Mouse (Mus musculus): ENCODE measurements around the gene Tango2. TPM values are rescaled to one million over a fixed set of nuclear protein-coding genes. Genes with fewer than 3 reads are reported as not detected.

Tango2 gene
- polyA plus RNA-seq (2015; fragmentation: Nextera tagmentation; extraction: Ambion mirVana), result 63.1 and 66.5 TPM in 2 replicates

- H3K4me1 ChIP-seq (replicated peaks), result peaks cover 58% of the 10 kb centered on the region
- peaks cover 3% of the 10 kb centered on the region; the same call in 1 of the 2 replicates for H3K36me3 ChIP-seq
- peaks cover 11% of the 10 kb centered on the region; the same call in 1 of the 2 replicates for H3K27me3 ChIP-seq
- H3K4me2 ChIP-seq (replicated peaks), result peak within 1 kb of the TSS; percentile 78
- no peaks in the 10 kb centered on the region for H3K9me3 ChIP-seq
- H3K27ac ChIP-seq, result 0 out of 2 replicates have a peak within 1 kb of the TSS, but pooled peaks have one; percentile 35
- peak within 1 kb of the TSS; percentile 89 for H3K9ac ChIP-seq (replicated peaks)
- H3K4me3 ChIP-seq (replicated peaks), result peak within 1 kb of the TSS; percentile 90
- WGBS, result under 1% methylated on average over 44 of the region's 44 CpGs
- ATAC-seq, result peak; percentile 88
Measured at GRCm38 (mm10) chr16:18347931-18348600, at the start of gene Tango2, which contains the start of gene Arvcf. Gene Tango2 (minus strand): TSS chr16:18348103. Gene Arvcf (plus strand): TSS chr16:18348182.

DNA sequence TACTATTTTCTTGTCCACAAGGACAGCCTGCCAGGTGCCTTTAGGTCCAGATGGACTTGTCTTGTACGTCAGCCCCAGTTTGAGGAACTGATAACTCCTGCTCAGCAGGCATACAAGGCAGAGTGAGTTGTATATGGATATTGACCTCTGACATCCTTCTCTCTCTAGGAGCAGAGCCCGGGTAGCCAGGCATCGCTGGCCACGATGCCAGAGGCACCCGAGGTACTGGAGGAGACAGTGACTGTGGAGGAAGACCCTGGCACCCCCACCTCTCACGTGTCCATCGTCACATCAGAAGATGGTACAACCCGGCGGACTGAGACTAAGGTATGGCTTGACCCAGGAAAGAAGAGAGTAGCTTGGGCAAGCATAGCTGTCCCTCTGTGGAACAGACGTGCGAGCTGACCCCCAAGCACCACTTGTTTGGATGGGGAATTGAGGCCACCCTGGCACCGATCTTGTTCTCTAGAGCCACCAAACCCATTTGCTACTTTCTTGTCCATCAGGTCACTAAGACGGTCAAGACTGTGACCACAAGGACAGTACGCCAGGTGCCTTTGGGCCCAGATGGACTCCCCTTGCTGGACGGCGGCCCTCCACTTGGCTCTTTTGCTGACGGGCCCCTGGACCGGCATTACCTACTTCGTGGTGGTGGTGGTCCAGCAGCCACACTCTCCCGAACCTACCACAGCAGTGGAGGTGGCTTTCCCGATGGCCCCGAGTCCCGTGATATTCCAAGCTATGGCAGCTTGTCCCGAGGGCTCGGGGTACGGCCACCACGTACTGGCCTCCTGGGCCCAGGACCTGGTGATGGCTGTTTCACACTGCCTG, 49.1 kb upstream of the Tango2 start:
- no peaks in the 10 kb centered on the region for H3K9me3 ChIP-seq
- no peaks in the 10 kb centered on the region for H3K27me3 ChIP-seq
- no peak overlapping the region for H3K4me3 ChIP-seq (replicated peaks)
- WGBS, result 95% methylated on average over 27 of the region's 27 CpGs
- H3K4me1 ChIP-seq (replicated peaks), result peaks cover 82% of the 10 kb centered on the region
- peak overlapping the region; percentile 78 for H3K27ac ChIP-seq
- no peak for ATAC-seq
- H3K9ac ChIP-seq (replicated peaks), result 0 out of 2 replicates have a peak overlapping the region, but pooled peaks have one; percentile 16
- no peak overlapping the region for H3K4me2 ChIP-seq (replicated peaks)
- H3K36me3 ChIP-seq, result peaks cover 53% of the 10 kb centered on the region

GRCm38 (mm10) chr16:18396201-18396600, 48.3 kb upstream of the Tango2 start:
- H3K36me3 ChIP-seq, result peaks cover 45% of the 10 kb centered on the region
- H3K27ac ChIP-seq, result peak overlapping the region; percentile 78
- H3K4me3 ChIP-seq (replicated peaks), result peak overlapping the region; percentile 8; the same call in 1 of the 2 replicates
- H3K4me1 ChIP-seq (replicated peaks), result peaks cover 78% of the 10 kb centered on the region
- H3K9me3 ChIP-seq, result no peaks in the 10 kb centered on the region
- peak overlapping the region; percentile 44 for H3K9ac ChIP-seq (replicated peaks)
- 45% methylated on average over 2 of the region's 2 CpGs for WGBS
- ATAC-seq, result no peak
- H3K27me3 ChIP-seq, result no peaks in the 10 kb centered on the region
- peak overlapping the region; percentile 87 for H3K4me2 ChIP-seq (replicated peaks)

- Histone ChIP-seq H3K27me3 (no peaks in the 10 kb centered on the region), H3K36me3 (peaks cover 44% of the 10 kb centered on the region), H3K4me2 (replicated peaks) (peak overlapping the region; percentile 87), H3K9ac (replicated peaks) (peak overlapping the region; percentile 44), H3K9me3 (no peaks in the 10 kb centered on the region), H3K4me1 (replicated peaks) (peaks cover 72% of the 10 kb centered on the region), H3K27ac (peak overlapping the region; percentile 78), H3K4me3 (replicated peaks) (peak overlapping the region; percentile 8; the same call in 1 of the 2 replicates)
- no peak; the same call in none of the 2 replicates for ATAC-seq
- WGBS, result 15% methylated on average over 6 of the region's 7 CpGs
Measured at GRCm38 (mm10) chr16:18395620-18396036, 47.7 kb upstream of the Tango2 start.

GRCm38 (mm10) chr16:18394777-18395619, 47.1 kb upstream of the Tango2 start:
- H3K4me2 ChIP-seq (replicated peaks), result peak overlapping the region; percentile 87
- H3K27me3 ChIP-seq, result no peaks in the 10 kb centered on the region
- peak overlapping the region; percentile 96 for H3K27ac ChIP-seq
- peak overlapping the region; percentile 16 for H3K4me3 ChIP-seq (replicated peaks)
- H3K9me3 ChIP-seq, result no peaks in the 10 kb centered on the region
- peak; percentile 19 for ATAC-seq
- peaks cover 66% of the 10 kb centered on the region for H3K4me1 ChIP-seq (replicated peaks)
- WGBS, result 11% methylated on average over 11 of the region's 11 CpGs
- peak overlapping the region; percentile 33; the same call in 1 of the 2 replicates for H3K9ac ChIP-seq (replicated peaks)
- peaks cover 42% of the 10 kb centered on the region for H3K36me3 ChIP-seq

DNA sequence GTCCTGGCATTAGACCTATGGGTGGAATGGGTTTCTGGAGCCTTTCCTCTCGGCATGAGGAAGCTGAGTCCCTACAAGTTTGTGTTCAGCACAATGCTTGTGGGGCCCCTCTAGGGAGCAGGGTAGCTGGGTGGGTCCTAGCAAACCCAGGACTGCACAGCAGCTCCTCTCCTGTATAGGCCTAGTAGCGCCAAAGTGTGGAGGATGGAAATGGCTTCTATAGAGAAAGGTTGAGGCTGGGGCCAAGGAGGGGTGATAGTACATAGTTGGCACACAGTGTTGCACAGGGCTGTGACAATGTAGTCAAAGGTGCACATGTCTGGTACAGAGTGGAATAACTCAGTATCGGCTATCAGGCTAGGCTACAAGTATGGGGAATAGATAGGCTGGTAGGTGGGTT, 46.2 kb upstream of the Tango2 start:
- Histone ChIP-seq H3K4me1 (replicated peaks) (peaks cover 60% of the 10 kb centered on the region), H3K9me3 (no peaks in the 10 kb centered on the region), H3K4me3 (replicated peaks) (peak overlapping the region; percentile 88), H3K27me3 (no peaks in the 10 kb centered on the region), H3K4me2 (replicated peaks) (peak overlapping the region; percentile 87), H3K27ac (peak overlapping the region; percentile 96), H3K9ac (replicated peaks) (peak overlapping the region; percentile 94), H3K36me3 (peaks cover 36% of the 10 kb centered on the region)
- ATAC-seq, result no peak
- WGBS, result 55% methylated on average over 3 of the region's 3 CpGs

DNA sequence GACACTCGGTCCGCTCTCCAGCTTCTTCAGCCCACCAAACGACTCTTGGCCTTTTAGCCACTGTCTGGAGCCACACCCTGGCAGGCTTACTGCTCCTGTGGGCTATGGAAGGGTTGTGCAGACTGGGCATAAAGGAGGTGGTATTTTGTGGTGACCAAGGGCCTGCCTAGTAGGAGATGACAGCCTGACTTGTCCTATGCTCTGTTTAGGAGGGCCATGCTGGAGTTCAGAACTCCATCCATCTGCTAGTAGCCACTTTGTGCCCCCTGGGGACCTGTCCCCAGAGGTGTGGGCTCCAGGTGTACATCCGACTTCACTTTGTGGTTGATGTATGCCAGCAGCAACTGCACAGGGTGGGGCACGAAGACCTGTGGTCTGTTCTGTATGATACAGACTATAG, 45.7 kb upstream of the Tango2 start:
- no peaks in the 10 kb centered on the region for H3K9me3 ChIP-seq
- H3K27ac ChIP-seq, result peak overlapping the region; percentile 96
- H3K9ac ChIP-seq (replicated peaks), result peak overlapping the region; percentile 94
- ATAC-seq, result peak; percentile 7; the same call in 1 of the 2 replicates
- no peaks in the 10 kb centered on the region for H3K27me3 ChIP-seq
- peak overlapping the region; percentile 87 for H3K4me2 ChIP-seq (replicated peaks)
- H3K4me1 ChIP-seq (replicated peaks), result peaks cover 60% of the 10 kb centered on the region
- H3K36me3 ChIP-seq, result peaks cover 32% of the 10 kb centered on the region
- WGBS, result 43% methylated on average over 5 of the region's 5 CpGs
- H3K4me3 ChIP-seq (replicated peaks), result peak overlapping the region; percentile 88

- H3K4me3 ChIP-seq (replicated peaks), result peak overlapping the region; percentile 88
- peak overlapping the region; percentile 87 for H3K4me2 ChIP-seq (replicated peaks)
- WGBS, result under 1% methylated on average over 63 of the region's 63 CpGs
- H3K9ac ChIP-seq (replicated peaks), result peak overlapping the region; percentile 94
- H3K27ac ChIP-seq, result peak overlapping the region; percentile 96
- no peaks in the 10 kb centered on the region for H3K9me3 ChIP-seq
- peaks cover 68% of the 10 kb centered on the region for H3K4me1 ChIP-seq (replicated peaks)
- H3K27me3 ChIP-seq, result no peaks in the 10 kb centered on the region
- H3K36me3 ChIP-seq, result peaks cover 23% of the 10 kb centered on the region
- ATAC-seq, result peak; percentile 83
Measured at GRCm38 (mm10) chr16:18392469-18393426, 44.8 kb upstream of the Tango2 start.

DNA sequence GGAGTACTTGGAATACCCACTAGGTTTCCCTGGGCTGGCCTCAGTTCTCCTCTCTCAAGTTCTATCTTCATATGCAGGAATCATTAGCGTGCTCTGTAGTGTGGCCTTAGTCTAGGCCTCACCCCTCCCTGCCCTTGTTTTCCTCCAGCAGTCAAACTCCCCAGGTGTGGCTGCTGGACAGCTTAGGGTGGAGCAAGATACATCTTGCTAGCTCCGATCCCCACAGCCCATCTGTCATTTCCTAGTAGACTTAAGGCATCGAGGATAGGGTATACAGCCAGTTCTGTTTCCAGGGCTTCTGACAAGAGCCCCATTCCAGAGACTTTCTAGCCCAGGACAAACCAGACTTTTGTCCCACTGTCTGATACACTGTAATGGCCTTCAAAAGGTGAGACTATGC, 43.8 kb upstream of the Tango2 start:
- Histone ChIP-seq H3K4me2 (replicated peaks) (peak overlapping the region; percentile 87), H3K9ac (replicated peaks) (no peak overlapping the region), H3K36me3 (peaks cover 13% of the 10 kb centered on the region), H3K4me3 (replicated peaks) (no peak overlapping the region; the same call in 1 of the 2 replicates), H3K27ac (peak overlapping the region; percentile 96), H3K27me3 (no peaks in the 10 kb centered on the region), H3K9me3 (no peaks in the 10 kb centered on the region), H3K4me1 (replicated peaks) (peaks cover 75% of the 10 kb centered on the region)
- ATAC-seq, result no peak
- 86% methylated on average over 3 of the region's 3 CpGs for WGBS

GRCm38 (mm10) chr16:18391127-18391526, 43.2 kb upstream of the Tango2 start:
- Histone ChIP-seq H3K27me3 (no peaks in the 10 kb centered on the region), H3K4me1 (replicated peaks) (peaks cover 74% of the 10 kb centered on the region), H3K36me3 (peaks cover 10% of the 10 kb centered on the region; the same call in 1 of the 2 replicates), H3K9ac (replicated peaks) (no peak overlapping the region), H3K4me3 (replicated peaks) (no peak overlapping the region), H3K4me2 (replicated peaks) (no peak overlapping the region), H3K27ac (no peak overlapping the region), H3K9me3 (no peaks in the 10 kb centered on the region)
- WGBS, result 99% methylated on average over 3 of the region's 3 CpGs
- ATAC-seq, result no peak

Measured in midbrain, embryonic 13.5 days (tissue).